In the genomic region with DNA sequence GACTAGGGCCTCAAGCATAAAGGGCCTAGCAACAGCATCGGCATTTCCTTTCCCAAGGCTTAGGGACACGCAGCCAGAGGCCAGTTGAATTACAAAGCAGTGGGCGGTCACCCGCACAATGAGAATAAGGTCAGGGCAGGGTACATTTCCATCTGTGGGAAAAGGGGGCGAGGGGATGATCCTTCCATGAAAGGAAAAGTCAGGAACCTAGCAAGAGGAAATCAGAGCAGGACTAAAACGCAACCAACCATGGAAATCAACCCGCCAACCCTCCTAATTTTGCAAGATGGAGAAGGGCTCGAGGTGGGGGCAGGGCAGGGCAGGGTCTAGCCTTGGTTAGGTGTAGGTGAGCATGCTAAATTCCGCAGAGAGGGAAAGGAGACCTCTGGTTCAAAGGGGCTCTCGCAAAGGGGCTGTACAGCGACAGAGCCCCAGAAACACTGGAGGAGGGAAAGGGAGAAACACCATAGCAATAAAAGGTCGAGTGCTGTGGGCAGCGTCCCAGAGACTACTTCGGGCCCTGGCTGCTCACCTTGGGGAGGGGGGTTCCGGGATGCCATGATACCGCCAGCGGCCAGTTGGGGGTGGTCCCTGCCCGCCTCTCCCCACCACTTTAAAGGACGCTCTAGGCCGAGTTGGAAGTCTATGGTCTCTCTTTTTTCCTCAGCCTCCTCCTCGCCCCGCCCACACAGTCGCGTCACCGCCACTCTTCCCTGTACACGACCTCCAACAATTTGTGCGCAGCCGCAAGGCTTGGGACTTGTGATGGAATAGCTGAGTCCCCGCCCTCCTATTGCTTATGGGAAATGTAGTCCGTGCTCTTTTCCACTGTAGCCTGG, we compare ENCODE assay signal across 7 mouse cellular contexts. TPM values are rescaled to one million over a fixed set of nuclear protein-coding genes. Genes with fewer than 3 reads are reported as not detected.
A peak's percentile ranks its signal among the peaks of the same experiment; 100 is the strongest.
DNase-seq lines count a peak whose midpoint lies in the region; ATAC-seq and TF ChIP-seq lines count a peak whose summit lies in the region.

A gene (minus strand): TSS at position 705 of the 839 bp plus-strand sequence.

- ATAC-seq in intestine, postnatal 0 days: peak; percentile 97
- ATAC-seq in midbrain, embryonic 12.5 days (ENCODE audit: low FRiP score, low read depth): peak; percentile 97

- WGBS in intestine, postnatal 0 days: 10% methylated on average over 30 of the region's 30 CpGs
- WGBS in midbrain, embryonic 12.5 days: 13% methylated on average over 30 of the region's 30 CpGs
- 8% methylated on average over 30 of the region's 30 CpGs for WGBS in small intestine, adult 2 months

- H3K4me1 ChIP-seq in intestine, postnatal 0 days (replicated peaks; ENCODE audit: control insufficient read depth, insufficient read depth, low read length): no peaks in the 10 kb centered on the region
- H3K4me1 ChIP-seq in midbrain, embryonic 12.5 days: no peaks in the 10 kb centered on the region
- H3K4me1 ChIP-seq in small intestine, adult 2 months (ENCODE audit: control insufficient read depth, insufficient read depth, insufficient read length, low read length): no peaks in the 10 kb centered on the region

- H3K9ac ChIP-seq in intestine, postnatal 0 days (ENCODE audit: low read depth, low read length): peak within 1 kb of the TSS; percentile 59
- H3K9ac ChIP-seq in midbrain, embryonic 12.5 days (replicated peaks): peak within 1 kb of the TSS; percentile 53

- no peak for TF ChIP-seq POLR2A in small intestine, adult 2 months (IDR thresholded peaks at IDR 0.05; ENCODE audit: low read depth, low read length)

- peak; percentile 95 for DNase-seq in adrenal gland, adult 8-10 months
- DNase-seq in embryo, embryonic 9.5 days (ENCODE audit: extremely low spot score): peak; percentile 87
- peak; percentile 75 to 90 for DNase-seq in gastrocnemius, postnatal 4 days (ENCODE audit: low spot score in 2 of 2)
- peak; percentile 95 for DNase-seq in left cerebral cortex, postnatal 4 days

- H3K27me3 ChIP-seq in intestine, postnatal 0 days (replicated peaks; ENCODE audit: control insufficient read depth, insufficient read depth, low read length): no peaks in the 10 kb centered on the region
- no peaks in the 10 kb centered on the region for H3K27me3 ChIP-seq in midbrain, embryonic 12.5 days
- H3K27me3 ChIP-seq in small intestine, adult 2 months (ENCODE audit: control insufficient read depth, insufficient read depth, low read length): no peaks in the 10 kb centered on the region

- intact Hi-C loops in left cerebral cortex, postnatal 4 days (cut with DNase I): no loop called here

- no peaks in the 10 kb centered on the region for H3K36me3 ChIP-seq in intestine, postnatal 0 days (ENCODE audit: control insufficient read depth, insufficient read depth)
- no peaks in the 10 kb centered on the region for H3K36me3 ChIP-seq in midbrain, embryonic 12.5 days
- peaks cover 2% of the 10 kb centered on the region for H3K36me3 ChIP-seq in small intestine, adult 2 months (ENCODE audit: control insufficient read depth, insufficient read depth, low read length)

- H3K9me3 ChIP-seq in intestine, postnatal 0 days (ENCODE audit: control insufficient read depth): no peaks in the 10 kb centered on the region
- H3K9me3 ChIP-seq in midbrain, embryonic 12.5 days: no peaks in the 10 kb centered on the region

- H3K4me3 ChIP-seq in intestine, postnatal 0 days (ENCODE audit: low read depth, low read length): peak within 1 kb of the TSS; percentile 61
- peak within 1 kb of the TSS; percentile 45 for H3K4me3 ChIP-seq in midbrain, embryonic 12.5 days
- H3K4me3 ChIP-seq in small intestine, adult 2 months (ENCODE audit: low read depth, low read length): peak within 1 kb of the TSS; percentile 99

- peak within 1 kb of the TSS; percentile 58 for H3K4me2 ChIP-seq in intestine, postnatal 0 days (replicated peaks; ENCODE audit: low read depth)
- H3K4me2 ChIP-seq in midbrain, embryonic 12.5 days (replicated peaks): peak within 1 kb of the TSS; percentile 46

- peak within 1 kb of the TSS; percentile 76 for H3K27ac ChIP-seq in intestine, postnatal 0 days (ENCODE audit: low read depth, low read length)
- H3K27ac ChIP-seq in midbrain, embryonic 12.5 days (replicated peaks): peak within 1 kb of the TSS; percentile 88
- peak within 1 kb of the TSS; percentile 82 for H3K27ac ChIP-seq in small intestine, adult 2 months (ENCODE audit: insufficient read depth, low read depth, low read length)

- TF ChIP-seq CTCF in intestine, postnatal 0 days (IDR thresholded peaks at IDR 0.05; ENCODE audit: low read depth): no peak; the same call in 1 of the 2 replicates
- TF ChIP-seq CTCF in small intestine, adult 2 months (IDR thresholded peaks at IDR 0.05; ENCODE audit: extremely low read depth, insufficient read length, insufficient replicate concordance, low read depth, low read length): no peak

RNA-seq across cellular contexts. Expression of the gene that starts here (rescaled TPM):
- total RNA-seq in adrenal gland, adult 8-10 months (2022): 10 to 100 TPM; 52.7 to 78.9 (median 66.9) TPM
- total RNA-seq in gastrocnemius, postnatal 4 days (2021): 10 to 100 TPM; 22.7 to 28.9 TPM
- polyA plus RNA-seq in intestine, postnatal 0 days (2015; fragmentation: Nextera tagmentation; extraction: Ambion mirVana): 22.0 and 23.3 TPM in 2 replicates
- 10 to 100 TPM; 24.7 to 25.7 TPM for total RNA-seq in left cerebral cortex, postnatal 4 days (2021)
- polyA plus RNA-seq in midbrain, embryonic 12.5 days (2016; fragmentation: Nextera tagmentation; extraction: Ambion mirVana): 52.6 and 56.3 TPM in 2 replicates
- polyA plus RNA-seq in small intestine, adult 2 months (2012; rRNA removed): 0.81 and 1.3 TPM in 2 replicates

Comparison
In these comparisons a context has a peak if more than half of its experiments do, and no peak if none do; other contexts are left out.
1. Peak in every context shown above with its lines: DNase-seq, ATAC-seq, H3K4me3 ChIP-seq and H3K27ac ChIP-seq.
2. H3K4me3 ChIP-seq: peak in every context shown above with its lines; median percentile 99 in small intestine, adult 2 months; 61 in intestine, postnatal 0 days; 45 in midbrain, embryonic 12.5 days.